Mouse (Mus musculus): ENCODE data around the gene Tfam. TPM values are rescaled to one million over a fixed set of nuclear protein-coding genes. Genes with fewer than 3 reads are reported as not detected.

Tfam gene
- polyA plus RNA-seq, 1 experiment from 2014 or later, result 62.6 TPM

DNA sequence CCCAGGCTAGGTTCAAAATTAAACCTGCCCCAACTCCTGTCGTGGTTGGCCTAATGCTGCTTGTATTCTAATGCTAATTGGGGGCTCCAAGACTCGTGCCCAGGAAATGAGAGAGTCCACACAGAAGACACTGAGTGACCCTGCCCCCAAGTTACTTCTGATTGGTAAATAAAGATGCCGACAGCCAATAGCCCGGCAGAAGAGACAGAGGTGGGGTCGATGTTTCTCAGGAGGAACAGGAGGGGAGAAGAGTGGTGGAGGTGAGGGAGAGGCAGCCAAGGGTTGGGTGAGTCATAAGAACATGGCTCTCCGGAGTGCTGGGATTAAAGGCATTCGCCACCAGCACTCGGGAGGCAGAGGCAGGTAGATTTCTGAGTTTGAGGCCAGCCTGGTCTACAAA lies 61.7 kb downstream of the Tfam start:
- Histone ChIP-seq H3K27ac (ENCODE audit: low read depth, low read length) (no peak overlapping the region), H3K4me1 (ENCODE audit: control insufficient read depth, insufficient read depth, low read length) (no peaks in the 10 kb centered on the region), H3K4me3 (ENCODE audit: low read depth, low read length) (no peak overlapping the region), H3K9ac (ENCODE audit: low read depth, low read length) (no peak overlapping the region), H3K36me3 (ENCODE audit: control insufficient read depth, insufficient read depth, low read length) (no peaks in the 10 kb centered on the region), H3K4me2 (no peak overlapping the region), H3K9me3 (replicated peaks; ENCODE audit: control insufficient read depth, low read length) (no peaks in the 10 kb centered on the region; the same call in 1 of the 2 replicates), H3K27me3 (ENCODE audit: control insufficient read depth, insufficient read depth, low read length) (no peaks in the 10 kb centered on the region)
- no peak for ATAC-seq (replicated peaks; ENCODE audit: insufficient number of reproducible peaks, low FRiP score, low TSS enrichment)
- WGBS (ENCODE audit: insufficient replicate concordance), result 74% methylated on average over 8 of the region's 8 CpGs

Other genes starting within 250 kb of the Tfam start
- gene Bicc1, start 78.6 kb downstream of the Tfam start, polyA plus RNA-seq (2014; fragmentation: Nextera tagmentation; extraction: Ambion mirVana), result 14.1 and 14.8 TPM in 2 replicates
- gene Ube2d1, start 47.0 kb upstream of the Tfam start, polyA plus RNA-seq (2014; fragmentation: Nextera tagmentation; extraction: Ambion mirVana), result 81.2 and 86.9 TPM in 2 replicates
- gene Cisd1, start 106.7 kb upstream of the Tfam start, polyA plus RNA-seq (2014; fragmentation: Nextera tagmentation; extraction: Ambion mirVana), result 158 and 161 TPM in 2 replicates
- 9.3 and 9.7 TPM in 2 replicates for gene Ipmk, start 109.5 kb upstream of the Tfam start, polyA plus RNA-seq (2014; fragmentation: Nextera tagmentation; extraction: Ambion mirVana)